Mouse (Mus musculus) forebrain, embryonic 16.5 days (tissue): Measurements from ENCODE around the gene Wdr59. TPM values are rescaled to one million over a fixed set of nuclear protein-coding genes. Genes with fewer than 3 reads are reported as not detected.
A peak's percentile ranks its signal among the peaks of the same experiment; 100 is the strongest.

Experiments
- ATAC-seq: fragments of 200-750 bp; cut with Nextera tagmentation; 2 replicates; pipeline ENCODE4 v1.8.0; 2017; ENCODE audit warnings: mild to moderate bottlenecking, moderate library complexity
- H3K27ac ChIP-seq: fragments of 300-500 bp; sonication (generic); 2 replicates; pipeline ENCODE4 v1.5.1; 2014; ENCODE audit warnings: low read length, control low read depth
- H3K27me3 ChIP-seq: fragments of 300-500 bp; sonication (generic); replicated peaks from 2 replicates; pipeline ENCODE4 v1.6.1; 2014; ENCODE audit warnings: low read length; ENCODE audit not compliant: control insufficient read depth, insufficient read depth
- H3K36me3 ChIP-seq: fragments of 300-500 bp; sonication (generic); 2 replicates; pipeline ENCODE4 v1.6.1; 2014; ENCODE audit not compliant: control insufficient read depth, insufficient read depth
- H3K4me1 ChIP-seq: fragments of 300-500 bp; sonication (generic); replicated peaks from 2 replicates; pipeline ENCODE4 v1.6.1; 2014; ENCODE audit warnings: low read length; ENCODE audit not compliant: control insufficient read depth, insufficient read depth
- H3K4me2 ChIP-seq: fragments of 300-500 bp; sonication (generic); 2 replicates; pipeline ENCODE4 v1.6.1; 2014; ENCODE audit warnings: mild to moderate bottlenecking, low read length, control low read depth
- H3K4me3 ChIP-seq: fragments of 300-500 bp; sonication (generic); replicated peaks from 2 replicates; pipeline ENCODE4 v1.5.1; 2014; ENCODE audit warnings: mild to moderate bottlenecking, low read length, control low read depth
- H3K9ac ChIP-seq: fragments of 300-500 bp; sonication (generic); replicated peaks from 2 replicates; pipeline ENCODE4 v1.6.1; 2014; ENCODE audit warnings: low read depth, low read length, control low read depth
- H3K9me3 ChIP-seq: fragments of 300-500 bp; sonication (generic); 2 replicates; pipeline ENCODE4 v1.6.1; 2016; ENCODE audit warnings: low read length; ENCODE audit not compliant: control insufficient read depth
- WGBS: fragments of 180-500 bp; shearing (Covaris S2); extraction: QIAGEN DNeasy Blood & Tissue Kit; methylation state at CpG from one replicate; pipeline ENCODE4 v1.1.7; 2014; 5-methylcytosine and 5-hydroxymethylcytosine counted together
- polyA plus RNA-seq: library from polyadenylated mRNA; unstranded; fragments of >200 nt; fragmentation: Nextera tagmentation; extraction: Ambion mirVana; gene quantifications from 2 replicates; pipeline ENCODE4 v1.2.1, GENCODE M21; 2015

Wdr59 gene
- polyA plus RNA-seq, 1 experiment from 2014 or later: 9.4 TPM

GRCm38 (mm10) chr8:111531621-111532020 lies 9.7 kb upstream of the Wdr59 start:
- Histone ChIP-seq H3K4me1 (peaks cover 6% of the 10 kb centered on the region), H3K9ac (no peak overlapping the region), H3K27me3 (no peaks in the 10 kb centered on the region), H3K9me3 (no peaks in the 10 kb centered on the region), H3K36me3 (no peaks in the 10 kb centered on the region), H3K4me2 (no peak overlapping the region), H3K4me3 (no peak overlapping the region), H3K27ac (no peak overlapping the region)
- ATAC-seq: no peak
- WGBS: 87% methylated on average over 17 of the region's 17 CpGs

- peaks cover 6% of the 10 kb centered on the region for H3K4me1 ChIP-seq
- H3K27ac ChIP-seq: no peak overlapping the region
- WGBS: 80% methylated on average over 12 of the region's 12 CpGs
- no peaks in the 10 kb centered on the region for H3K36me3 ChIP-seq
- H3K27me3 ChIP-seq: no peaks in the 10 kb centered on the region
- no peak overlapping the region for H3K4me3 ChIP-seq
- H3K9ac ChIP-seq: no peak overlapping the region
- no peak for ATAC-seq
- no peak overlapping the region for H3K4me2 ChIP-seq
- no peaks in the 10 kb centered on the region for H3K9me3 ChIP-seq
These were observed 9.3 kb upstream of the Wdr59 start for GRCm38 (mm10) chr8:111531191-111531590.

GRCm38 (mm10) chr8:111528071-111528470 lies 6.2 kb upstream of the Wdr59 start:
- WGBS: 67% methylated on average over 5 of the region's 5 CpGs
- Histone ChIP-seq H3K4me2 (no peak overlapping the region), H3K27me3 (no peaks in the 10 kb centered on the region), H3K36me3 (no peaks in the 10 kb centered on the region), H3K9ac (no peak overlapping the region), H3K9me3 (no peaks in the 10 kb centered on the region), H3K4me1 (0 out of 2 replicates have a peak, but pooled peaks cover 2% of the 10 kb centered on the region), H3K27ac (no peak overlapping the region), H3K4me3 (no peak overlapping the region)
- ATAC-seq: no peak

- H3K9ac ChIP-seq: no peak overlapping the region
- no peaks in the 10 kb centered on the region for H3K27me3 ChIP-seq
- no peaks in the 10 kb centered on the region for H3K36me3 ChIP-seq
- ATAC-seq: no peak
- H3K4me3 ChIP-seq: no peak overlapping the region
- no peak overlapping the region for H3K4me2 ChIP-seq
- H3K9me3 ChIP-seq: no peaks in the 10 kb centered on the region
- H3K27ac ChIP-seq: no peak overlapping the region
- H3K4me1 ChIP-seq: peaks cover 2% of the 10 kb centered on the region; the same call in 1 of the 2 replicates
- 79% methylated on average over 8 of the region's 8 CpGs for WGBS
These were observed 5.3 kb upstream of the Wdr59 start for GRCm38 (mm10) chr8:111527149-111527548.

GRCm38 (mm10) chr8:111526403-111527024 lies 4.6 kb upstream of the Wdr59 start:
- WGBS: 81% methylated on average over 6 of the region's 6 CpGs
- Histone ChIP-seq H3K9ac (no peak overlapping the region), H3K4me1 (peaks cover 2% of the 10 kb centered on the region; the same call in 1 of the 2 replicates), H3K9me3 (no peaks in the 10 kb centered on the region), H3K27ac (no peak overlapping the region), H3K4me2 (no peak overlapping the region), H3K4me3 (no peak overlapping the region), H3K36me3 (no peaks in the 10 kb centered on the region), H3K27me3 (no peaks in the 10 kb centered on the region)
- no peak for ATAC-seq

- Histone ChIP-seq H3K4me3 (no peak overlapping the region), H3K27ac (no peak overlapping the region), H3K27me3 (no peaks in the 10 kb centered on the region), H3K36me3 (no peaks in the 10 kb centered on the region; the same call in 1 of the 2 replicates), H3K9ac (no peak overlapping the region), H3K4me1 (peaks cover 8% of the 10 kb centered on the region), H3K4me2 (no peak overlapping the region), H3K9me3 (no peaks in the 10 kb centered on the region)
- no peak for ATAC-seq
- 91% methylated on average over 2 of the region's 2 CpGs for WGBS
These were observed 4.4 kb downstream of the Wdr59 start for GRCm38 (mm10) chr8:111517466-111517865.

GRCm38 (mm10) chr8:111516451-111517035 lies 5.3 kb downstream of the Wdr59 start:
- no peak overlapping the region for H3K4me2 ChIP-seq
- WGBS: 83% methylated on average over 7 of the region's 7 CpGs
- no peaks in the 10 kb centered on the region; the same call in 1 of the 2 replicates for H3K36me3 ChIP-seq
- no peak overlapping the region for H3K9ac ChIP-seq
- H3K9me3 ChIP-seq: no peaks in the 10 kb centered on the region
- peaks cover 8% of the 10 kb centered on the region for H3K4me1 ChIP-seq
- no peak overlapping the region; the same call in 1 of the 2 replicates for H3K27ac ChIP-seq
- ATAC-seq: peak; percentile 63; the same call in 1 of the 2 replicates
- no peaks in the 10 kb centered on the region for H3K27me3 ChIP-seq
- no peak overlapping the region for H3K4me3 ChIP-seq

- ATAC-seq: no peak
- no peaks in the 10 kb centered on the region; the same call in 1 of the 2 replicates for H3K36me3 ChIP-seq
- no peak overlapping the region for H3K27ac ChIP-seq
- H3K4me3 ChIP-seq: no peak overlapping the region
- no peak overlapping the region for H3K4me2 ChIP-seq
- WGBS: 71% methylated on average over 8 of the region's 8 CpGs
- no peak overlapping the region for H3K9ac ChIP-seq
- no peaks in the 10 kb centered on the region for H3K9me3 ChIP-seq
- peaks cover 3% of the 10 kb centered on the region; the same call in 1 of the 2 replicates for H3K4me1 ChIP-seq
- H3K27me3 ChIP-seq: no peaks in the 10 kb centered on the region
These were observed 8.4 kb downstream of the Wdr59 start for GRCm38 (mm10) chr8:111513446-111513845.

- Histone ChIP-seq H3K9me3 (no peaks in the 10 kb centered on the region), H3K36me3 (no peaks in the 10 kb centered on the region), H3K27ac (no peak overlapping the region), H3K4me1 (peaks cover 3% of the 10 kb centered on the region; the same call in 1 of the 2 replicates), H3K4me3 (no peak overlapping the region), H3K27me3 (no peaks in the 10 kb centered on the region), H3K4me2 (no peak overlapping the region), H3K9ac (no peak overlapping the region)
- 78% methylated on average over 7 of the region's 7 CpGs for WGBS
- ATAC-seq: no peak
These were observed 9.0 kb downstream of the Wdr59 start for GRCm38 (mm10) chr8:111512941-111513340.
